Mouse (Mus musculus) forebrain, embryonic 12.5 days (tissue): ENCODE results near the gene Asna1. TPM values are rescaled to one million over a fixed set of nuclear protein-coding genes. Genes with fewer than 3 reads are reported as not detected.

Experiments used
- ATAC-seq: fragments of 200-750 bp; cut with Nextera tagmentation; 2 replicates; pipeline ENCODE4 v1.8.0; 2017; ENCODE audit warnings: moderate TSS enrichment; ENCODE audit not compliant: low FRiP score
- H3K27ac ChIP-seq: fragments of 300-500 bp; sonication (generic); 2 replicates; pipeline ENCODE4 v1.5.1; 2016; ENCODE audit warnings: mild to moderate bottlenecking
- H3K27me3 ChIP-seq: fragments of 300-500 bp; sonication (generic); 2 replicates; pipeline ENCODE4 v1.6.1; 2016; ENCODE audit warnings: mild to moderate bottlenecking
- H3K36me3 ChIP-seq: fragments of 300-500 bp; sonication (generic); replicated peaks from 2 replicates; pipeline ENCODE4 v1.6.1; 2016; ENCODE audit warnings: mild to moderate bottlenecking
- H3K4me1 ChIP-seq: fragments of 300-500 bp; sonication (generic); 2 replicates; pipeline ENCODE4 v1.6.1; 2016
- H3K4me2 ChIP-seq: fragments of 300-500 bp; sonication (generic); 2 replicates; pipeline ENCODE4 v1.6.1; 2016; ENCODE audit warnings: mild to moderate bottlenecking, moderate library complexity
- H3K4me3 ChIP-seq: fragments of 300-500 bp; sonication (generic); replicated peaks from 2 replicates; pipeline ENCODE4 v1.5.1; 2016; ENCODE audit warnings: mild to moderate bottlenecking
- H3K9ac ChIP-seq: fragments of 300-500 bp; sonication (generic); 2 replicates; pipeline ENCODE4 v1.6.1; 2016; ENCODE audit warnings: mild to moderate bottlenecking
- H3K9me3 ChIP-seq: fragments of 300-500 bp; sonication (generic); 2 replicates; pipeline ENCODE4 v1.6.1; 2016
- WGBS: fragments of 180-500 bp; shearing (Covaris S2); methylation state at CpG from one replicate; pipeline ENCODE4 v1.1.7; 2016; 5-methylcytosine and 5-hydroxymethylcytosine counted together
- polyA plus RNA-seq: library from polyadenylated mRNA; unstranded; fragments of >200 nt; fragmentation: Nextera tagmentation; extraction: Ambion mirVana; gene quantifications from 2 replicates; pipeline ENCODE4 v1.2.1, GENCODE M21; 2016

Asna1 gene
- 140 TPM in 2 replicates for polyA plus RNA-seq

DNA sequence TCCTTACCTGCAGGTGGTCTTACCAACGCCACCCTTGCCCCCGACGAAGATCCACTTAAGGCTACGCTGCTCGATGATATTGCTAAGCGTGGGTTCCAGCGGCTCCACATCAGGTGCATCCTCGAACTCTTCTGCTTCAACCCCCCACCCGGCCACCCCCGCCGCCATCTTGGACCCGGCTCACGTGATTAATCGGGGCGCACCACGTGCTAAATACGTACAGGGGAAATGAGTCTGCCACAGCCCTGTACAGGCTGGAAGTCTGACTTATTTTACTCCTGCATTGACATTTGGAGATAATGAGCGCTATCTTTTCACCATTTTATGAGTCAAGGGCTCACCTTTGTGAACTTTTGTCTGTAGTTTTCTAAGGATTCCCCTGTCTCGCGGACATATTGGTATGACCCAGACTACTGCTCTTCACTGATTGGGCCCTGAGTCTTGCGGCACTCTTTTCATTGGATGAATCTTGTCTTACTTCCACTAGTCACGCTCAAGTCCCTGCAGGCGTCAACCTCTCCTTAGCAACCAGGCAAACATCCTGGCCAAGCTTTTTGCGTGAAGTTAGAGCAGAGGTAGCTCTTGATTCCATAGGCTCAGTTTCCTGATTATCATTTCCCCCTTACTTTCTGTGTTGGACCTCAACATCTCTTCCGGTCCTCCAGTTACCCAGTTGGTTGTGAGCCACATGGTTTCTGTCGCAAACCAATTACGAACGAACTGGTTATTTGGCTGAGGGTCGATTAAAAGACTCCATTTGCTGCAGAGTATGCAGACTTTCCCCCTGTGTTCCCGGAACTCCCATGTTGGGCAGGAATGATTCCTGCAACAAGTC is at the start of gene Asna1:
TSS of gene Asna1 (minus strand) at position 184 of the 835 bp plus-strand sequence.
- peaks cover 48% of the 10 kb centered on the region for H3K4me1 ChIP-seq
- peak within 1 kb of the TSS; percentile 87 for H3K9ac ChIP-seq
- ATAC-seq = peak; percentile 90
- H3K36me3 ChIP-seq = peaks cover 52% of the 10 kb centered on the region
- H3K4me2 ChIP-seq = peak within 1 kb of the TSS; percentile 97
- peak within 1 kb of the TSS; percentile 90 for H3K4me3 ChIP-seq
- H3K27ac ChIP-seq = peak within 1 kb of the TSS; percentile 88; the same call in 1 of the 2 replicates
- WGBS = 9% methylated on average over 30 of the region's 30 CpGs
- H3K9me3 ChIP-seq = no peaks in the 10 kb centered on the region
- no peaks in the 10 kb centered on the region for H3K27me3 ChIP-seq

DNA sequence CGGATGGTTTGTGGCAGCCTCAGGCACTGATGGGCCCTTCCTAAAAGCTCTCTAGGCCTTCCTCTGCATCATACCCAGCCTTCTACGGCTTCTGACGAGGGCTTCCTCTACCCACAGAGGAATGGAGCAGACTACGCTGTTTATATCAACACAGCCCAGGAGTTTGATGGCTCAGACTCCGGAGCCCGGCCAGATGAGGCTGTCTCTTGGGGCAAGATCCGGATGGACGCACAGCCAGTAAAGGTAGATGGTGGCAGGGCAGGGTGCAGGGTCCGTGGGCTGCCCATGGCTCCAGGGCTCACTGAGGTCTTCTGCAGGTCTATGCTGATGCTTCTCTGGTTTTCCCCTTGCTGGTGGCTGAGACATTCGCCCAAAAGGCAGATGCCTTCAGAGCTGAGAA is 49.5 kb upstream of the Asna1 start:
- H3K9me3 ChIP-seq = no peaks in the 10 kb centered on the region
- peaks cover 23% of the 10 kb centered on the region for H3K4me1 ChIP-seq
- ATAC-seq = no peak
- H3K4me2 ChIP-seq = no peak overlapping the region
- H3K9ac ChIP-seq = no peak overlapping the region
- no peaks in the 10 kb centered on the region for H3K27me3 ChIP-seq
- peaks cover 50% of the 10 kb centered on the region for H3K36me3 ChIP-seq
- H3K4me3 ChIP-seq = no peak overlapping the region
- no peak overlapping the region for H3K27ac ChIP-seq
- 98% methylated on average over 10 of the region's 10 CpGs for WGBS

DNA sequence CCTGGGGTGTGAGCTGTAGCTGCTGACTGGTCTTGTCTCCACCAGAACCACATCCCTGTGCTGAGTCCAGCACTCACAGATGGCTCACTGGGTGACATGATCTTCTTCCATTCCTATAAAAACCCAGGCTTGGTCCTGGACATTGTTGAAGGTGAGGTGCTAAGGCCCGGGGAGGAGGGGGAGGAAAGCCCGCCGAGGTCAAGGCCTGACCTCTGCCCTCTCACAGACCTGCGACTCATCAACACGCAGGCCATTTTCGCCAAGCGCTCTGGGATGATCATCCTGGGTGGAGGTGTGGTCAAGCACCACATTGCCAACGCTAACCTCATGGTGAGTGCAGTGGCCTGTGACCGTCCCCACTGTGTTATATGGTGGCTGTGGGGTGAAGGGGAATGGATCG is 49.1 kb upstream of the Asna1 start:
- peaks cover 50% of the 10 kb centered on the region for H3K36me3 ChIP-seq
- H3K27me3 ChIP-seq = no peaks in the 10 kb centered on the region
- H3K4me3 ChIP-seq = no peak overlapping the region
- 90% methylated on average over 10 of the region's 10 CpGs for WGBS
- H3K4me1 ChIP-seq = peaks cover 19% of the 10 kb centered on the region
- no peak overlapping the region for H3K4me2 ChIP-seq
- ATAC-seq = no peak
- no peak overlapping the region for H3K27ac ChIP-seq
- H3K9ac ChIP-seq = no peak overlapping the region
- H3K9me3 ChIP-seq = no peaks in the 10 kb centered on the region

DNA sequence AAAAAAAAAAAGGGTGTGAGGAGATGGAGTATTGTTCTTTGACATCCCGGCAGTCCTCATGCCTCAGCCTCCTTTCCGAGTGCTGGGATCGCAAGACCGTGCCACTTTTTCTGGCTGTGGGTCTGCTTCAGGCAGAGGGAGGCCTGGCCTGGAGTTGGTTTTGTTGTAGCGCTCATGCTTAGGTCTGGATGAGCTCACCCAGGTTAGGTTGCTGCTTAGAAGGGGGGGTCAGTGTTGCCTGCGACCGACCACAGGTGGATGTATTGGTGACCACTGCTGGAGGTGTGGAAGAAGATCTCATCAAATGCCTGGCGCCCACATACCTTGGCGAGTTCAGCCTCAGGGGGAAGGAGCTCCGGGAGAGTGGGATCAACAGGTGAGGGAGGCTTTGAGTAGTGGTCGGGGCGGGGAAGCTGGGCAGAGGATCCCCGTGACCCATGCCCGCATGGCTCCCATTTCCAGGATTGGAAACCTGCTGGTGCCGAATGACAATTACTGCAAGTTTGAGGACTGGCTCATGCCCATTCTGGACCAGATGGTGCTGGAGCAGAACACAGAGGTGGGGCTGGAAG is 48.0 kb upstream of the Asna1 start:
- H3K36me3 ChIP-seq = peaks cover 49% of the 10 kb centered on the region
- H3K4me1 ChIP-seq = peaks cover 19% of the 10 kb centered on the region
- H3K27ac ChIP-seq = no peak overlapping the region
- H3K9me3 ChIP-seq = no peaks in the 10 kb centered on the region
- H3K4me2 ChIP-seq = peak overlapping the region; percentile 62; the same call in 1 of the 2 replicates
- WGBS = 93% methylated on average over 15 of the region's 15 CpGs
- no peak overlapping the region for H3K9ac ChIP-seq
- no peak for ATAC-seq
- no peaks in the 10 kb centered on the region for H3K27me3 ChIP-seq
- no peak overlapping the region for H3K4me3 ChIP-seq

DNA sequence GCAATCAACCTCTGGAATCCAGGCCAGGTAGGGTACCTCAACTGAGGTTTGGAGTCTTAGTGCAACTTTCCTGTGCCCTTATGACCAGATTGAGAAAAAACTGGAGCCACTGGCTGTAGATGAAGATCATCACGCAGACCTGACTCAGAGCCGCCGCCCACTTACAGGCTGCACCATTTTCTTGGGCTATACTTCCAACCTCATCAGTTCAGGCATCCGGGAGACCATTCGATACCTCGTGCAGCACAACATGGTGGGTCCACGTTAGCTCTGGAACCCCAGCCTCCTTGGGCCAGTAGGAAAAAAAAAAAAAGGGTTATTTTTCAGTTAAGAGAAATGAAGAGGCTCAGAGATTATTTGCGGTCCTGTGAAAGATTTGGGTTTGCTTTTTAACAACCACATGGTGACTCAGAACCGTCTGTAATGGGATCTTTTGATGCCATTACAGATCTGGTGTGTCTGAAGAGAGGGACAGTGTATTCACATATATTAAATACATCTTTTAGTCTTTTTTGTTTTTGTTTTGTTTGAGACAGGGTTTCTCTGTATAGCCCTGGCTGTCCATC is 47.4 kb upstream of the Asna1 start:
- Histone ChIP-seq H3K36me3 (peaks cover 52% of the 10 kb centered on the region), H3K9ac (peak overlapping the region; percentile 82)
- ATAC-seq = no peak

DNA sequence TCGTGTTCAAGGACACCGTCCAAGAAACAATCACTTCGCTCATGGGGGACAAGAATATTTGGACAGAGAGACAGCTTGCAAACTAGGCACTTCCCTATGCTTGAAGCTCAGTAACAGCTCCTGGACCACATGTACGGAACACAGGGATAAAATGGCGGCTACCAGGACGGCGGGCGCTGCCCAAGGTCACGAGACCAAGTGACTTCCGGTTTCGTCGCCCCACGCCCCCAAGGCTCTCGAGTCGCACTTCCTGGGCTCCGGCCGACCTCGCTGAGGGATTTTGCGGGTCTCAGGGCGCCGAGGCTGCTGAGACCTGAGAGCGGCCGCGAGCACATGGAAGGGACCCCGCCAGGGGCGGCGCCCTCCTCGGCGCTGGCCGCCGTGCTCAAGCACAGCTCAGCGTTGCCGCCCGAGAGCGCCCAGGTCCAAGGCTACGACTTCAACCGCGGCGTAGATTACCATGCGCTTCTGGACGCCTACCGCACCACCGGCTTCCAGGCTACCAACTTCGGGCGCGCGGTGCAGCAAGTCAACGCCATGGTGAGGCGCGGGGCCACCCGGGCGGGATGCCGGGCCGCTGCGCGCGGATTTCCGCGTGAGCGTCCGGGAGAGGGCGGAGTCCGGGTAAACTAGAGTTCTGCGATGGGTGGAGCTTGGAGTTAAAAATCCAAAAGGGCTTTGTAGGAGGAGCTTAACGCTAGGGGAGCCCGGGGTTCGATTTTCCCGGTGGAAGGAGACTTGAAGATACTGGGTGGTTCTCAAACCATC is 46.6 kb upstream of the Asna1 start, which contains the start of gene Dhps:
TSS of gene Dhps (plus strand) at position 244 of the 768 bp plus-strand sequence.
- ATAC-seq = peak; percentile 91
- H3K27me3 ChIP-seq = no peaks in the 10 kb centered on the region
- H3K4me1 ChIP-seq = peaks cover 19% of the 10 kb centered on the region
- no peaks in the 10 kb centered on the region for H3K9me3 ChIP-seq
- peaks cover 54% of the 10 kb centered on the region for H3K36me3 ChIP-seq
- H3K27ac ChIP-seq = peak within 1 kb of the TSS; percentile 96
- peak within 1 kb of the TSS; percentile 62 for H3K4me2 ChIP-seq
- WGBS = under 1% methylated on average over 67 of the region's 68 CpGs
- peak within 1 kb of the TSS; percentile 82 for H3K9ac ChIP-seq
- peak within 1 kb of the TSS; percentile 92 for H3K4me3 ChIP-seq

More for the DNA sequence above, 47.4 kb upstream of the Asna1 start:
- Histone ChIP-seq H3K27ac (peak overlapping the region; percentile 96; the same call in 1 of the 2 replicates), H3K4me3 (peak overlapping the region; percentile 92), H3K9me3 (no peaks in the 10 kb centered on the region), H3K4me2 (peak overlapping the region; percentile 62), H3K4me1 (peaks cover 19% of the 10 kb centered on the region), H3K27me3 (no peaks in the 10 kb centered on the region)
- 40% methylated on average over 9 of the region's 9 CpGs for WGBS

DNA sequence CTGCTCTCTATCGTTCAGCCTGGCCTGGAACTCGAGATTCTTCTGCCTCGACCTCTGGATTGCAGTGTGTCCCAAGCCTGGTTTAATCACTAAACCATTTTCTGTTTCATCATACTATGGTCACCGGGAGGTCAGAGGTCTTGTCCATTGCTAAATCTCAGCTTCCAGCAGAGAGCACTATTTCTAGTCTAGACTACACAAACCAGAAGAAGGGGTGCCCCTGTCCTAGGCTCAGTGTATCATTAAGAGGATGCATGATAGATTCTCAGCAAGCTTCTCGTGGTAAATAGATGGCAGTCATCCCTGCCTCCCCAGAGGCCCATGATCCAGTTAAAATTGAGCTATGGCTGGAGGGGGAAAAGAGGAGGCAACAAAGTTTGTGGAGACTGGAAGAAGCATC is 46.0 kb upstream of the Asna1 start:
- Histone ChIP-seq H3K4me2 (peak overlapping the region; percentile 62), H3K4me1 (peaks cover 19% of the 10 kb centered on the region), H3K36me3 (peaks cover 54% of the 10 kb centered on the region), H3K27me3 (no peaks in the 10 kb centered on the region), H3K9me3 (no peaks in the 10 kb centered on the region), H3K27ac (0 out of 2 replicates have a peak overlapping the region, but pooled peaks have one; percentile 96), H3K4me3 (peak overlapping the region; percentile 92), H3K9ac (peak overlapping the region; percentile 82; the same call in 1 of the 2 replicates)
- WGBS = 88% methylated on average over 5 of the region's 5 CpGs
- ATAC-seq = no peak

DNA sequence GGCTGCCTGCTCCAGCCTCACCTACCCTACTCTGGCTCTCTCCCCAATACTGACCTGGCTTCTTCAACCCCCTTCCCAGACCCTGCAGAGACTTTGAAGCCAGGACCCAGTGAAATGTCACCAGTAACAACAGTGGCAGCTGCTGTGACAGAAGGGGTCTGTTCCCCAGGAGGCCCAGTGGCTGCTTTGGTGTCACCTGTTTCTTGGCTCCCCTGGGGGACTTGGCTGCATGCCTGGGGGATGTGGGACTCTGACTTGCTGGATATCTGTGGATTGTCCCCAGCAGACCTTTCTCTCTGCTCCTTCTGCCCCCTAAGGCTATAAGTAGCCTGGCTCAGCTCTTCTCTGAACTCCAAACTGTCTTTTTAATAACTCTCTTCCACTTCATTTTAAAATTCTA is 42.9 kb upstream of the Asna1 start, which contains the start of gene Gm5741:
TSS of gene Gm5741 (minus strand) at position 1 of the 400 bp plus-strand sequence.
- H3K9ac ChIP-seq = no peak within 1 kb of the TSS
- H3K27ac ChIP-seq = no peak within 1 kb of the TSS
- no peaks in the 10 kb centered on the region for H3K27me3 ChIP-seq
- no peaks in the 10 kb centered on the region for H3K9me3 ChIP-seq
- H3K4me2 ChIP-seq = no peak within 1 kb of the TSS
- H3K4me1 ChIP-seq = peaks cover 17% of the 10 kb centered on the region
- no peak within 1 kb of the TSS for H3K4me3 ChIP-seq
- no peak for ATAC-seq
- H3K36me3 ChIP-seq = peaks cover 29% of the 10 kb centered on the region

DNA sequence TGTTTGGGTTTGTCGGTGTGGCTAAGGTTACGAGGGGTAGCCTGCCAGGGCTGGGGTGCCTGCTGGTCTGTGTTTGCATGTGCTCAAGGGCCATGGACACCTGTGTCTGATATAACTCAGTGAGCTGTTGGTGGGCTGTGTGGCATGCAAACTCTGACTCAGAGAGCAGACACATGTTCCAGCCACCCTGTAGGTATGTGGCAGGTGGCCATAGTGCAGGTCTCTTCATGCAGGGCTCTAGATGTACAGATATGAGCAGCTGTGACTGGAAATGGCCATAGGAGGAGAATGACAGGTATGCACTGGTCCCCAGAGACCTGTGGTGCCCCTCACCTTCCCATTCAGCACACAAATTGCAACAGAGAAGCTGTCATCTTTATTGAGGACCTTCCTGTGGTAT is 42.1 kb upstream of the Asna1 start:
- H3K4me1 ChIP-seq = peaks cover 9% of the 10 kb centered on the region
- WGBS = 96% methylated on average over 2 of the region's 2 CpGs
- no peak overlapping the region for H3K9ac ChIP-seq
- ATAC-seq = no peak
- no peaks in the 10 kb centered on the region for H3K9me3 ChIP-seq
- H3K27ac ChIP-seq = no peak overlapping the region
- no peak overlapping the region for H3K4me2 ChIP-seq
- no peak overlapping the region for H3K4me3 ChIP-seq
- H3K36me3 ChIP-seq = peaks cover 28% of the 10 kb centered on the region
- no peaks in the 10 kb centered on the region for H3K27me3 ChIP-seq

DNA sequence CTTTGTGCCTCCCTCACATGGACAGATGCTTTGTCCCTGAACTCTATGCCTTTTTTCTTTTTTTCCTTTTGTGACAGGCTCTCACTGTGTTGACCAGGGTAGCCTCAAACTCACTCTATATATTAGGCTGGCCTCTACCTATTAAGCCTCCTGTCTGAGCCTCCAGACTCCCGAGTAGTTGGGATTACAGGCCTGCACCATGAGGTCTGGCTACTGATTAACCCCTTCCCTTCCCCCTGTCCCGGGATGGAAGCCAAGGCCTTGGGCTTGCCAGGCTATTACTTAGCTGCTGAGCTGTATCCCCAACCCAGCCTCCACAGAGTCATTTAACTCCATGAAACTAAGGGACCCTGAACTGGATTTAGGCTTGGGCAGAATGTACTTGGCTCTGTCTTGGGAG is 40.1 kb upstream of the Asna1 start:
- Histone ChIP-seq H3K9ac (no peak overlapping the region), H3K9me3 (no peaks in the 10 kb centered on the region), H3K27ac (no peak overlapping the region), H3K27me3 (no peaks in the 10 kb centered on the region), H3K36me3 (peaks cover 28% of the 10 kb centered on the region), H3K4me2 (no peak overlapping the region), H3K4me1 (peaks cover 19% of the 10 kb centered on the region), H3K4me3 (no peak overlapping the region)
- ATAC-seq = no peak
- 45% methylated on average over 2 of the region's 2 CpGs for WGBS

DNA sequence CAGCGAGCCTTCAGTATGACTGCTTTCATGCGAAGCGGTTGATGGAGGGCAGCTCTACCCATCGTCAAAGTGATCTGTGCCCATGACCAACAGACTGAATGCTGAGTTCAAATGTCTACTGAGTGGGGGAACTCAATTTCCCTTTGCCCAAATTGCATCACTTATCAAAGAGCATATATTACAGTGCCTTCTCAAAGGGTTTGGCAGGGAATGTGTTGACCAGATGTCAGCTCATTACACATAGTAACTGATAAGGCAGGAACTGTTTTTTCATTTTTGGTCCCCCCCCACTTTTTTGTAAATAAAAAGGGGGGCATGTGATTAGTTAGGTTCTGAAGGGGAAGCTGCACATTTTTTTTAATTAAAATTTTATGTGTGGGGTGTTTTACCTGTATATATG is 37.5 kb upstream of the Asna1 start:
- 95% methylated on average over 4 of the region's 4 CpGs for WGBS
- no peak overlapping the region for H3K4me3 ChIP-seq
- H3K36me3 ChIP-seq = peaks cover 17% of the 10 kb centered on the region

More for the DNA sequence above, 37.5 kb upstream of the Asna1 start:
- no peak overlapping the region for H3K27ac ChIP-seq
- H3K4me1 ChIP-seq = peaks cover 19% of the 10 kb centered on the region
- ATAC-seq = no peak
- H3K9me3 ChIP-seq = no peaks in the 10 kb centered on the region
- no peaks in the 10 kb centered on the region for H3K27me3 ChIP-seq
- H3K4me2 ChIP-seq = no peak overlapping the region
- no peak overlapping the region for H3K9ac ChIP-seq
